Mouse (Mus musculus) spleen, postnatal 14 days (tissue): ENCODE results near the gene Sirt4.

Source experiments
- DNase-seq, 2 experiments: peaks; one replicate each; pipeline ENCODE4 v3.0.0; 2021 to 2022; ENCODE audit warnings: low spot score in 2 of 2

The Sirt4 gene

DNA sequence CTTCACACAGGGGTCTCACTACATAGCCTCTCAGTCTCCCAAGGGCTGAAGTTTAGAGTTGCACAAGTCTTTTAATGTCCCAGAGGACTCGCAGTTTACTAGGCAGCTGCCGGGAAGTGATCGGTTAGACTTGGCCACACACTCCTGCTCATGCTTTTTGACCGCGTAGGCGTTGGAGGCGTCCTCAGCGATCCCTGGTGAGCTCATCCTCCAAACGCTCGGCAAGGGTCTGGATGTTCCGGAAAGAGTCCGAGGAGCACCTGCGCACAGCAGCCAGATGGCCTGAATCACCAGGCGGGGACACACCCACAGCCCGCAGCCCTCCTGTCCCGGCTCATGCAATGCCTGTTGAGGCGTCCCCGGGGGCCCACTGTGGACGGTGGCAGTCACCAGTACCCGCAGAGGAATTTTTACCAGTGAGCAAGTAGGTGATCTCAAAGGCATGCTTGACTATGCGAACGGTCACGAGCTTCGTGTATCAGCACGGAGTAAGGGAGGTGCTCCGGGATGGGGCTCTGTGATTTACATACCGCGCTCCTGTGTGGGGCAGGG is 7.3 kb upstream of the Sirt4 start:
- DNase-seq: no peak

- no peak for DNase-seq
Measured at GRCm38 (mm10) chr5:115491076-115491475, 6.6 kb upstream of the Sirt4 start.

- DNase-seq: no peak
Measured at GRCm38 (mm10) chr5:115490638-115491000, 6.1 kb upstream of the Sirt4 start.

- DNase-seq: peak; percentile 73 to 83
Measured at GRCm38 (mm10) chr5:115489699-115490637, 5.4 kb upstream of the Sirt4 start.

- peak; percentile 66 to 80 for DNase-seq
Measured at GRCm38 (mm10) chr5:115488841-115489698, 4.5 kb upstream of the Sirt4 start.

GRCm38 (mm10) chr5:115487942-115488580 is 3.5 kb upstream of the Sirt4 start:
- DNase-seq: no peak

GRCm38 (mm10) chr5:115487353-115487752 is 2.8 kb upstream of the Sirt4 start:
- no peak for DNase-seq

DNA sequence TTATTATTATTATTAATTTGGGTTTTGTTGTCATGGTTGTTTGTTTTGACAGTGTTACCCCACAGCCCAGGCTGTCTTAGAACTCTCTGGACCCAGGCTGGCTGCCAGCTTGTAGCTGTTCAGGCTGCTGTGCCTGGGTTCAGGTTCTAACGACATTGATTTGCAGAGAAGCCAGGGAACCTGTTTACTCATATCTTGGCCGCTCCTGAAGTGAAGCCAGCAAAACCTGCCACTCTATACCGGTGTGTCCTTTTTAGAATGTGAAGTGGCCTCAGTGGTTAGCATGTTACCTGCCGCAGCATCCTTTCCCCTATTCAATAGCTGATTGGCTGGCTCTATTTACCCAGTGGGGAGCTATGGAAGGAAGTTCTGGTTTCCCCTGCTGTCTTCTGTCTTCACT is 2.2 kb upstream of the Sirt4 start:
- DNase-seq: no peak

DNA sequence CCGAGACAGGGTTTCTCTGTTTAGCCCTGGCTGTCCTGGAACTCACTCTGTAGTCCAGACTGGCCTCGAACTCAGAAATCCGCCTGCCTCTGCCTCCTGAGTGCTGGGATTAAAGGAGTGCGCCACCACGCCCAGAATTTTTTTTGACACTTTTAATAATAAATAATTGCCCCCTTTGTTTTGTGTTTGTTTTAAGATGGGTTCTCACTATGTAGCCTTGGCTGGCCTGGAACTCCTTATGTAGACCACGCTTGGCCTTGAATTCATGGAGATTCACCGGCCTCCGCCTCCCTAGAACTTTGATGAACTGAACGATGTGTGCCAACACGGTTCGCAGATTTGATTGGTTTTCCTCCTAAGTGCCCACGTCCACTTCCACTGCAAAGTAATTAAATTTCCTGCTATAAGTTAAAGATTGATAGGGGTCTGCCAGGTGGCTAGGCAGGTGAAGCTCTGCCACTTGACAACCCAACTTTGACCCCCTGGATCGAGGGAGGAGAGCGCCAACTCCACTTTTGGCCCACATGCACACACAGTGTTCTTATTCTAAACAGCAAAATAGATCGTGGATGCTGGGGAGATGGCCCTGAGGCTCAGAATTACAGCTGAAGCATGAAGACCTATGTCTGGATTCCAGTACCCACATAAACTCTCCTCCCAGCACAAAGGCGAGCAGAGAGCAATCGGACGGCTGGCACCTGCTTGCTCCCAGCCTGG is 1.1 kb upstream of the Sirt4 start:
- no peak for DNase-seq

DNA sequence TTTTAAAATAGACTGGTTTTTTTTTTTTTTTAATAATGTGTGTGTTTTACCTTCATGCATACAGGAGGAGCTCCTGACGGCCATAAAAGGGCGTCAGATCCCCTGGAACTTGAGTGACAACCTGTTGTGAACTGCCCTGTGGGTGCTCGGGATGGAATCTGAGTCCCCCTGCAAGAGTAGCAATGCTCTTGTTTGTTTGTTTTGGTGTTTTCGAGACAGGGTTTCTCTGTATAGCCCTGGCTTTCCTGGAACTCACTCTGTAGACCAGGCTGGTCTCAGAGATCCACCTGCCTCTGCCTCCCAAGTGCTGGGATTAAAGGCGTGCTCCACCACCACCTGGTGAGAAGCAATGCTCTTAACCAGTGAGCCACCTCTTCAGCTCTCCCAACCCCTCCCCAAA is 471 bp upstream of the Sirt4 start:
- no peak for DNase-seq

GRCm38 (mm10) chr5:115483385-115483784 is 1.1 kb downstream of the Sirt4 start:
- no peak for DNase-seq

- no peak for DNase-seq
Measured at GRCm38 (mm10) chr5:115482390-115483265, 1.9 kb downstream of the Sirt4 start.

- DNase-seq: no peak
Measured at GRCm38 (mm10) chr5:115480101-115480500, 4.4 kb downstream of the Sirt4 start.

DNA sequence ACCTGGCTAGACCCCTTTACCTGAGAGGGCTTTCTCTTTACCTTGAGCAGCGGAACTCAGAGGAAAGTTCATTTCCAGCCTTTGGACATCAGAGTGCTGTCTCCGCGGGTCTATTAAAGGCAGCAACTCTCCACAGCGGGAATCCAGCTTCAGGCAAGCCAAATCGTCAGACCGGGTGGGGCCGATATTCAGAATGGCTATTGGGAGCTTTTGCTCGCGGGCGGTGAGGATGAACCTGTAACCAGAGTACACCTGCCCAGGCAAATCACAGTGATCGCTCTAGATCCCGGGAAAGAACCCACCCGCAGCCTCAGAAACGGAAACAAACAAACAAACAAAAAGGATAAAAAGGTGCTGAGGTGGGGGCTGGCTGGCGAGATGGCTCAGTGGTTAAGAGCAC is 5.0 kb downstream of the Sirt4 start:
- DNase-seq: no peak

DNA sequence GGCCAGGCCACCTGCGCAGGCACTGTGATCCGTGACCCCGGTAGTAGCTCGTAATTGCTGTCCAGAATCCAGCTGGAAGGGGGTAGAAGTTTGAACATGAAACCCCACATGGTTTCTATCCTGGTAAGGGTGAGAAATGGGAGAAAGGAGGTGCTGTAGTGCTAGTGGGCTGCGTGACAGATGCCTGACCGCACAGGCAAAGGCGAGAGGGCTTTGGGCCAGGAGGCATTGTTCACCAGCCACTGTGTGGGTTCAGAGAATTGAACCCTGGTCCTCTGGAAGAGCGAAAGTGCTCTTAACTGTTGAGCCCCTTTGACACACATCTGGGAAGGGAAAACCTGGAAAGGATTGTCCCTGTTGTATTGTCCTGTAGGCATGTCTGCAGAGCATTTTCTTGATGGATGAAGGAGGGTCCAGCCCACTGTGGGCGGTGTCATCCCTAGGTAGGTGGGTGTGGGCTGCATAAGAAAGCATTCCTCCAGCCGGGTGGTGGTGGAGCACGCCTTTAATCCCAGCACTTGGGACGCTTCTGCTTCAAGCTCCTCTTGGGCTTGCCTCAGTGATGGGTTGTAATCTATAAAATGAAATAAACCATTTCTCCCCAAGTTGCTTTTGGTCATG is 8.3 kb downstream of the Sirt4 start:
- no peak for DNase-seq

DNA sequence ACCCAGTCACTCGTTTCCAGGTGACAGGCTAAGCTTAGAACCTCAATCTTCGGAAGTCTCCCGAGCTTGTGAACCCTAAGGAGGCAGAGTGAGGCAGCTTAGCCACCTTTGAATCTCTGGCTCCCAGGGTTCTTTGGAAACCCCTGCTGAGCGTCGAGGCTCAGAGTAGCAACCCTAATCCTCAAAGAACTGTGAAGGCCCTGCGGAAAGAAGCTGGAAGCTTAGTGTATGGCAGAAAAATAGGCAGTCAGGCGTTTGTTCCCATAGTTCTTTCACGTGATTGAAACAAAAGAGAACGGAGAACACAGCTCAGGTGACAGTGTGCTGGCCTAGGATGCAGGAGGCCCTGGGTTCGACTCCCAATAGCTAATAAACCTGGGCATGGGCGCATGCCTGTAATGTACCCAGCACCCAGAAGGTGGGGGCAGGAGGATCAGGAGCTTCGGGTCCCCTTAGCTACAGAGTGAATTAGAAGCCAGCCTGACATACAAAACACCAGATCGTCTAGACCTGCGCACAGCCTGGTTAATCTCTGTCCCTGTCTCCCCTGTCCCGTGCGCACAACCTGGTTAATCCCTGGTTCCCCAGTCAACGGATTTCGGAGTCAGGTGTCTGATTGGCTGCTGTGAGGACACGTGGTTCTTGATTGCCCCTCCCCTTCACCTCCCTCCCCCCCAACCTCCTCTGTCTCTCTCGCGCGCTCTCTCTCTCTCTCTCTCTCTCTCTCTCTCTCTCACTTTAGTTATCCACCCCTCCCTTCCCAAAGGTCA is 9.0 kb downstream of the Sirt4 start:
- DNase-seq: no peak

- no peak for DNase-seq
Measured at GRCm38 (mm10) chr5:115474174-115474828, 10.2 kb downstream of the Sirt4 start.

DNA sequence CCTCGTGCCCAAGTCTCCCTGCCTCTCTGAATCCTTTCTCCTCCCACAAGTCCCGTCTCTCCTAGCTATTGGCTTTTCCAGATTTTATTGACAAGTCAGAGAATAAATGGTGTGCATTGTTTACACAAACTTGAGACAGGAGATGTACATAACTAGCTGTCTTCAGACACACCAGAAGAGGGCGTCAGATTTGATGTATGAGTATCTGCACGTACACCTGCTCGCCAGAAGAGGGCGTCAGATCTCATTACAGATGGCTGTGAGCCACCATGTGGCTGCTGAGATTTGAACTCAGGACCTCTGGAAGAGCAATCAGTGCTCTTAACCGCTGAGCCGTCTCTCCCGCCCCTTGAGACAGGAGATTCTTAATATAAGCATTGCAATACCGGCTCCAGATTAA is 11.3 kb downstream of the Sirt4 start:
- DNase-seq: no peak
